Mouse (Mus musculus): ENCODE measurements around the gene Klf6.

Gene Klf6

GRCm38 (mm10) chr13:5861157-5862002 lies at the start of gene Klf6:
Klf6 (plus strand) TSS chr13:5861482.
- DNase-seq, result peak; percentile 99

DNA sequence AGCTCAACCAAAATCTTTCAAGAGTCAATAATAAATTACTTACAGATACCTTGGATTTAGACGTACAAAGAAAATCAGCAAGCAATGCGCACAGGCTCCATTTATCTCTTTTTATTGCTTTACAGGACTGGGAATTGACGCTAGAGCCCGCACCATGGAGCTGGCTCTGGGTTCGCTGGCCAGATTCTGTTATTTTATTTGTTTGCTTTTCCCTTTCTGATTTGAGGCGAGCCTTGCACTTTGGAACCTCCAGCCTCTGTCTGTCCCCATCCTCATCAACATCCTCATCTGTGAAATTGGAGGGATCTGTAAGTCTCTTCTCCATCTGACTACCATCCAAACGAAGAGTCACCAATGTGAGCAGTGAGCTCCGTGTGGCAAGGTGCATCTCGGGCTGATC lies 47.8 kb upstream of the Klf6 start:
- DNase-seq, result no peak

DNA sequence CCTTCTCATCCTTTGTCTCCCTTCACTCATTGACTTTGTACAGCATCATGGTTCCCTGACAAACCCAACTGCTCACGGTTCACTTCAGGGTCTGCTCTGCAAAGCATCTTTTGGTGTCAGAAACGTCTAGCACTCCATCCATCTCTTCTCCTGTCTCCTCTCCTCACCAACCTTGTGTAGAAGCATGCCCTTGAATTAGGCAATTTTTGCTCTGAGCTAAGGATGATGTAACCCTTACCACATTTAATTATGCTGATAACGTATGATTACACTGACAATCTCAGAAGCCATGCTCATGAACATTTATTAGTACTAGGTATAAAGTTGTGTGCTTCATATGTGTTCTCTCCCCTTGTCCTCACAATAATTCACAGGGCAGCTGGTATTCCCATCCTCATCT lies 44.0 kb upstream of the Klf6 start:
- DNase-seq, result no peak

DNA sequence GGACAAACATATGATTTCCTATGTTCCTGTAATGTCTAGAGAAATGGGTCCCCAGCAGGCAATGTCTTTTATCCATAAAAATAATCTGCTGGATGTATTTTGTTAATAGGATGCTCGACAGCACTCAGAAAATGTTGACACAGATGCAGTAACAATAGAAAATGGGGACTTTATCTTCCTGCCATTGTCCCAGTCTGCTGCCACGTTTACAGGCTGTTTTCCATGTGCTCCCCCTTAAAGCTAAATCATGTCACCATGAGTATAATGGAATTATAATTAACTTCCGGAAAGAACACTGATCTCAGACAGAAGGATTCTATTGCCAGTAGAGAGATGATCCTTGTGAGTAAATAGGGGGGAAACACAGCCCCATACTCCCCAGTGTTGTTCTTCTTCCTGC lies 42.1 kb upstream of the Klf6 start:
- no peak for DNase-seq

- no peak for DNase-seq
These were observed 38.7 kb upstream of the Klf6 start for GRCm38 (mm10) chr13:5822586-5822985.

GRCm38 (mm10) chr13:5823150-5823549 lies 38.1 kb upstream of the Klf6 start:
- no peak for DNase-seq

GRCm38 (mm10) chr13:5824189-5824815 lies 37.0 kb upstream of the Klf6 start:
- no peak for DNase-seq

- no peak for DNase-seq
These were observed 35.0 kb upstream of the Klf6 start for GRCm38 (mm10) chr13:5826170-5826827.

GRCm38 (mm10) chr13:5831976-5832375 lies 29.3 kb upstream of the Klf6 start:
- DNase-seq, result no peak

DNA sequence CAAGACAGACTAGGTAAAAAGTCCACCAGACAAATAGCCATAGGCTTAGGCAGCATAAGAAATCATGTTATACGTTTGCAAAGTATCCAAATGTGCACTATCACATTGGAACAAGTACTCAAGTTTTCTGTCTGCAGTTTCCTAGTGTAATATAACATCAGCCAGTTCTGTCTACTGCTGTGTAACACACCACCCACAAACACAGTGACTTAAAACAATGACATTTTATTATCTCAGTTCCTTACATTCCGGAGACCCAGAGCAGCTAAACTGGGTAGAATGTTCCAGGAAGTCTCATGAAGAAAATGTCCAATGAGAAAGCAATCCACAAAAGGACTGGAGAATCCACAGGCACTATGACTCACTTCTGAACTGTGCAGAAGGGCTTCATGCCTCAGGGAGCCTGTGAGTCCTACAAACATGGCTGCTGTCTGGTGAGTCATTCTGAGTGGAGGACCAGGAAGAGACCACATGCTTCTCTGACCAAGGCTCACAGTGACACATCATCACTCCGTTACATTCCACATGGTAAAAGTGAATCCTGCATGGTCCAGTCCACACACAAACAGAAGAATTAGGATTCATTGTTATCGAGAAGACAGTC lies 24.0 kb upstream of the Klf6 start:
- DNase-seq, result no peak

GRCm38 (mm10) chr13:5841418-5841817 lies 19.9 kb upstream of the Klf6 start:
- DNase-seq, result no peak

DNA sequence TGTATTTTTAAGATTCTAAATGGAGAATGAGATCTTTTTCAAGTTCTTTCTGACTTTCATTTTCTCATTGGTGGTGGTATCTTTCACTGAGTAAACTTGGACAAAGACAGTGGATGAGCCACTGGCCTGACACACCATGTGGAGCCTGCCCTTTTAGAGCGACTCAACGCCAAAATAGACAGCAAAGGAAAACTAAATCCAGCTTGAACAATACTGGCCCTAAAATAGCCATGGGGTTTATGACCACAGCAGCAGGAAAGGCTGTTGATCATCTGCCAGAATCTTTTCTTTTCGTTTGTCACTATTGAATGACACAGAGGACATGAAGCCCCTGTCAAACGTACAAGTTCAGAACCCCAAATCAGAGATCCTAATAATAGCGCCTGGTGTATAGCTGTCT lies 18.4 kb upstream of the Klf6 start:
- DNase-seq, result no peak

DNA sequence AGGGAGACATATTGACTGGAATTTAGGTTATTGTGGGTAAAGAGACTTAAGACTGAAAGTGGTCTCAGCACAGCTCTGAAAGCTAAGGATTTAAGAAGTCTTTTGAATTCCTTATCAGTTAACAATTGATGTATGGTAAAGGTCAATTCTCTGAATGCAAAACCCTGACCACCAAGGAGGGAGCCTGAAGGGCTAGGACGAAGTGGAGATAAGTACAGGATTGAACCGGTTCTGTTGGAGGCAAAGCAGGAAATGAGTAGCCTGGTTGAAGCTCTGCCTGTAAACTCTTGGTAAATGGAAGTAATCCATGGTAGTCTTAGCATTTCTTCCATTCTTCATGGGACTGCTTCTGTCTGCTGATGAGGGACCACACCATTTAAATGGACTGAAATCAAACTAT lies 17.5 kb upstream of the Klf6 start:
- DNase-seq, result no peak

- no peak for DNase-seq
These were observed 16.9 kb upstream of the Klf6 start for GRCm38 (mm10) chr13:5844338-5844737.

GRCm38 (mm10) chr13:5845161-5845590 lies 16.1 kb upstream of the Klf6 start:
- DNase-seq, result peak; percentile 50

DNA sequence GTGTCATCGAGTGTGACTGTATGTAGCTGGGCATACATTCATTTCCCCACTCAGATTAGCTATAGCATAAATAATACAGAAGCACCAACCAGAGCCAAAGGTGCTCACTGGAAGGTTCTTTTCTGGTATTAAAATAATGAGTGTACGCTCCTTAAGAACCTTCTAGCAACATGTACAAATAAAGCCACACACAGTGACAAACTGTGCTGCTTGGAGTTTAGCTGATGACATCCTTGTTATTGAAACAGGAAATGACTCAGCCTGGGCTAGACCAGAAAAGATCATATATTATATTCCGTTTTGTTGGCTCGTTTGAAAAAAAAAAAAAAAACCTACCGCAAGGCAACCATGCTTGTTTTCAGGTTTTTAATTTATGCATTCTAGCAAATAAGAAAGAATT lies 15.7 kb upstream of the Klf6 start:
- DNase-seq, result no peak

GRCm38 (mm10) chr13:5846860-5847259 lies 14.4 kb upstream of the Klf6 start:
- no peak for DNase-seq

GRCm38 (mm10) chr13:5847736-5848135 lies 13.5 kb upstream of the Klf6 start:
- no peak for DNase-seq

- no peak for DNase-seq
These were observed 578 bp upstream of the Klf6 start for GRCm38 (mm10) chr13:5860651-5861156.

DNA sequence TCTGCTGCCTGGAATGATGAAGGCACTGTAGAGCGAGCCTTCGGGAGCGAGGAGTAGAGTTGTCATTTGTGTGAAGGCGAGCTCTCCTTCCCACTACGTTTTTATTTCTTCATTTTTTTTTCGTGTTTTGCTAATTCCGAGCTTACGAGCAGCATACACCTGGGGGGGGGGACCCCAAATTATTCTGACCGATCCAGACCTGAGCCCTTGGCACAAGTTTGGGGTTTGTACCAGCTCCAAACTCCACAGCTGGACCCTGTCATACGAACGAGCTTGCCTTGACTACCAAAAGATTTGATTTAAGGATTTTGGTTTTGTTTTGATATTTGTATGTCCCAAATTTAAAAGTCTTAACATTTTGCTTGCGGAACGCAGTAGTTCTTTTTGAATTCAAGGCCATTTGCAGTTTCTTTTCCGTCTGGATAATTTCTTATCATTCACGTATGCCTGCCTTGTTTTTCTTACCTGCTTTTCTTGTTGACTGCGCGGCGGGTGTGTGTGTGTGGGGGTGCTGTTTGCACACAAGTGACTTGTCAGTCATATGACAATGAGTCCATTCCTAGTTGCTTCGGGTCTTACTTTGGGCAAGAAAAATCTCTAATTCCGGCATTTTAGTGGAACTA lies 832 bp downstream of the Klf6 start:
- peak; percentile 60 for DNase-seq

DNA sequence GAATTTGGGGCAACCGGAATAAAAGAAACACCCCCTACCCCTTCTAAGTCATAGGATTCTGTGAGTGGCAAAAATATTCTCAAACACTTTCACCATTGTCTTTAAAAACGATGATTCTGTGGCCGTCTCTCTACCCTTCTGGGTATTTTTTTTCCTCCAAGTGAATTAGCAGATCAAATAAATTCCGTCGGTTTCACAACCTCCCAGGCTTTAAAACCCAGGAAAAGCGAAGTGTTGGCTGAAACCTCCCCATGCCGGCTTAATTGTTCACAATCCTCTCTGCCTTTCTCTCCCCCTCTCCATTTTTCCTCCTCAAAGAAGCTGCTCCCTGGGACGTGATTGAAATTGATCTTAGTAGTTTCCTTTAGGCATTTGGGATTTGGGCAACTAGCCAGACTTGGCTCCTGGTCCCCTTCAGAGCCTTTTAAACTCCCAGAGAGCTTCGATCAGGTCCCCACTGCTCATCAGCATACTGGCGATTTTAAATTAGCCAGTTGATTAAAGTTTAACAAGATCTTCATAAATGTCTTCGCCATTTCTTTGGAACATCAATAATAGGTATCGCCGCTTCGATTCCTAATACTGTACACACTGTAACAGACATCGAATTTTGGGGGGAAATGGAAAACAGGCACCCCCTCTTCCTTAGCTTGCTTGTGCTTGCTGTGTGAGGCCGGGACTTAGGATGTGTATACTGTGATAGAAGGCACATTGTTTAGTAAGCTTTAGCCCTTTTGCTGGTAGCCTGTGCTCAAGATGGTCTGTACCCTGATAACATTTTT lies 1.5 kb downstream of the Klf6 start:
- peak; percentile 65 for DNase-seq

DNA sequence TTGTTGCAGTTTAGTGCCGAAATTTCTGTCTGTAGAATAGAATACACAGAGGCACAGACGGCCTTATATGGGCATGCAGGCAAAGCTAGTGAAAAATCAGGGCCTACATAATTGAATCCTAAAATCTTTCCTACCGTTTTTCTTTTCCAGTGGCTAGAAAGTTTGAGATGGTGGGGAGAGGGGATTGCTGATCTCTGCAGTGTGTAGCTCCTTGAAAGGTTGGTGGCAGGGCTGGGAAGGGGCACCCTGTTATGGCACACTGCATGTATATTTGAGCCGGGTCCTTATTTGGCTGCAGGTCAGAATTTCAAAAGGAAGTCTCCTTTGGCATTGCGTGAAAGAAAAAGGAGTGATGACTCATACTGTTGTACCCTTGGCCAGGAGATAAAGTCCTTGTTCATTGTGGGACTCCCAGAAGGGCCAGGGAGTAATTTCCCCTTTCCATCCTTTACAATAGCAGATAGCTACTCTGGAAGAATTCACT lies 2.2 kb downstream of the Klf6 start:
- DNase-seq, result peak; percentile 42
